In genomic region chr19:4122411-4123370, GRCm38 (mm10) we compare ENCODE assay signal across 18 mouse cellular contexts. TPM values are rescaled to one million over a fixed set of nuclear protein-coding genes. Genes with fewer than 3 reads are reported as not detected.
A peak's percentile ranks its signal among the peaks of the same experiment; 100 is the strongest.
DNase-seq lines count a peak whose midpoint lies in the region; ATAC-seq and TF ChIP-seq lines count a peak whose summit lies in the region.
"Had no signal": no experiment of that assay in that cellular context is flagged by ENCODE, and none has a peak within 500 bp of the region (broad histone marks: within the 10 kb centered on the region; RNA-seq: fewer than 3 reads in every experiment).

No protein-coding gene starts in this region.

- H3K4me2 ChIP-seq in intestine, postnatal 0 days (replicated peaks; ENCODE audit: low read depth), result no peak overlapping the region
- no peak overlapping the region for H3K4me2 ChIP-seq in intestine, embryonic 16.5 days (ENCODE audit: low read depth, low read length)
- peak overlapping the region; percentile 23; the same call in 1 of the 2 replicates for H3K4me2 ChIP-seq in CH12.LX (ENCODE audit: insufficient read depth, low read depth, poor library complexity, severe bottlenecking)
- H3K4me2 ChIP-seq: limb, embryonic 15.5 days had no signal

- TF ChIP-seq CTCF in intestine, postnatal 0 days (IDR thresholded peaks at IDR 0.05; ENCODE audit: low read depth), result 0 out of 2 replicates have a peak, but pooled peaks have one; percentile 17
- peak in 1 of 2 experiments; percentile 55; a peak in 2 of 4 replicates for TF ChIP-seq CTCF in CH12.LX (conservative IDR thresholded peaks at IDR 0.05 in 1 of 2, IDR thresholded peaks at IDR 0.05 in 1 of 2; ENCODE audit: low read depth in 2 of 2, low read length in 2 of 2)

- 72% methylated on average over 7 of the region's 7 CpGs for WGBS in intestine, postnatal 0 days
- 83% methylated on average over 7 of the region's 7 CpGs for WGBS in intestine, embryonic 16.5 days

- peaks cover 8% of the 10 kb centered on the region; the same call in 1 of the 2 replicates for H3K4me1 ChIP-seq in intestine, postnatal 0 days (replicated peaks; ENCODE audit: control insufficient read depth, insufficient read depth, low read length)
- H3K4me1 ChIP-seq in intestine, embryonic 16.5 days (ENCODE audit: control insufficient read depth, insufficient read depth, low read length), result peaks cover 21% of the 10 kb centered on the region
- peaks cover 19 to 64% of the 10 kb centered on the region in 2 experiments for H3K4me1 ChIP-seq in CH12.LX (ENCODE audit: control insufficient read depth in 1 of 2, insufficient read depth in 2 of 2)

- no peaks in the 10 kb centered on the region for H3K27me3 ChIP-seq in intestine, postnatal 0 days (replicated peaks; ENCODE audit: control insufficient read depth, insufficient read depth, low read length)
- H3K27me3 ChIP-seq in intestine, embryonic 16.5 days (replicated peaks; ENCODE audit: control insufficient read depth, insufficient read depth, low read length), result no peaks in the 10 kb centered on the region
- no peaks in the 10 kb centered on the region for H3K27me3 ChIP-seq in CH12.LX (replicated peaks)
- H3K27me3 ChIP-seq: heart, embryonic 15.5 days; hindbrain, embryonic 15.5 days; kidney, embryonic 15.5 days; limb, embryonic 15.5 days had no signal

- no peak overlapping the region for H3K27ac ChIP-seq in intestine, postnatal 0 days (ENCODE audit: low read depth, low read length)
- no peak overlapping the region for H3K27ac ChIP-seq in intestine, embryonic 16.5 days (ENCODE audit: low read length)
- peak overlapping the region; percentile 66 for H3K27ac ChIP-seq in CH12.LX (ENCODE audit: insufficient read depth, low read depth)
- H3K27ac ChIP-seq: heart, embryonic 15.5 days; limb, embryonic 15.5 days had no signal

- TF ChIP-seq EP300 in CH12.LX (IDR thresholded peaks at IDR 0.05; ENCODE audit: low read length), result peak; percentile 33; the same call in 1 of the 2 replicates

- dilution Hi-C loops in CH12.LX (cut with MboI; ENCODE audit: extremely low pct_ligation_motif_present, extremely low pct_unique_long_range_greater_than_20kb, low sequenced_read_pairs), result no loop called here

- no peak for TF ChIP-seq POLR2A in CH12.LX (IDR thresholded peaks at IDR 0.05; ENCODE audit: low read depth, low read length)

- no peak for DNase-seq in CH12.LX (ENCODE audit: extremely low read depth)
- DNase-seq in naive thymus-derived CD4-positive, alpha-beta T cell, adult 2 months (ENCODE audit: low read depth), result peak; percentile 40
- DNase-seq in right cerebral cortex, postnatal 36 days (ENCODE audit: low spot score in 2 of 2), result no peak
- DNase-seq in spleen, postnatal 10 days (ENCODE audit: low spot score in 2 of 2), result no peak
- DNase-seq: adrenal gland, adult 2 months; cerebellum, postnatal 10 days; lung, postnatal 4 days; right cerebral cortex, postnatal 14 days; thymus, postnatal 25 days had no signal

- no peak overlapping the region for H3K9ac ChIP-seq in intestine, postnatal 0 days (ENCODE audit: low read depth, low read length)
- no peak overlapping the region for H3K9ac ChIP-seq in intestine, embryonic 16.5 days (ENCODE audit: low read depth, low read length)
- 0 out of 2 replicates have a peak overlapping the region, but pooled peaks have one; percentile 2 for H3K9ac ChIP-seq in CH12.LX (ENCODE audit: insufficient read depth, low read depth)
- H3K9ac ChIP-seq: heart, embryonic 15.5 days; hindbrain, embryonic 15.5 days; kidney, embryonic 15.5 days; limb, embryonic 15.5 days had no signal

- TF ChIP-seq RAD21 in CH12.LX (IDR thresholded peaks at IDR 0.05; ENCODE audit: low read depth, low read length), result peak; percentile 53

- peaks cover 10% of the 10 kb centered on the region; the same call in 1 of the 2 replicates for H3K36me3 ChIP-seq in intestine, postnatal 0 days (ENCODE audit: control insufficient read depth, insufficient read depth)
- 0 out of 2 replicates have a peak, but pooled peaks cover 2% of the 10 kb centered on the region for H3K36me3 ChIP-seq in intestine, embryonic 16.5 days (ENCODE audit: control insufficient read depth, insufficient read depth, low read length)
- peaks cover 7 to 22% of the 10 kb centered on the region in 2 experiments for H3K36me3 ChIP-seq in CH12.LX (replicated peaks in 1 of 2; ENCODE audit: control insufficient read depth in 1 of 2, insufficient read depth in 1 of 2, low read length in 1 of 2)

- ATAC-seq in intestine, postnatal 0 days, result no peak
- ATAC-seq in intestine, embryonic 16.5 days, result no peak
- peak; percentile 14; the same call in 1 of the 2 replicates for ATAC-seq in granulocyte monocyte progenitor cell, adult 5-6 weeks (replicated peaks; ENCODE audit: poor library complexity, severe bottlenecking)

- no peak overlapping the region for H3K4me3 ChIP-seq in intestine, postnatal 0 days (ENCODE audit: low read depth, low read length)
- H3K4me3 ChIP-seq in intestine, embryonic 16.5 days (ENCODE audit: low read length), result no peak overlapping the region
- H3K4me3 ChIP-seq in CH12.LX (replicated peaks in 1 of 3; ENCODE audit: low read depth in 2 of 3, low read length in 2 of 3, poor library complexity in 1 of 3), result no peak overlapping the region

- peaks cover 19% of the 10 kb centered on the region for H3K79me2 ChIP-seq in CH12.LX (replicated peaks; ENCODE audit: control insufficient read depth, extremely low read depth, insufficient read depth, poor library complexity, severe bottlenecking)

- no peaks in the 10 kb centered on the region for H3K9me3 ChIP-seq in intestine, postnatal 0 days (ENCODE audit: control insufficient read depth)
- no peaks in the 10 kb centered on the region for H3K9me3 ChIP-seq in intestine, embryonic 16.5 days (ENCODE audit: control insufficient read depth, low read length)
- H3K9me3 ChIP-seq in CH12.LX (replicated peaks; ENCODE audit: low read length), result no peaks in the 10 kb centered on the region
- H3K9me3 ChIP-seq: heart, embryonic 15.5 days; hindbrain, embryonic 15.5 days; kidney, embryonic 15.5 days; limb, embryonic 15.5 days had no signal

- in situ Hi-C loops in CH12.LX (cut with MboI; ENCODE audit: low pct_ligation_motif_present, low pct_unique_long_range_greater_than_20kb, low sequenced_read_pairs), result no loop called here

TF ChIP-seq in CH12.LX, 34 proteins besides CTCF, POLR2A, EP300 and RAD21:
- TF ChIP-seq CHD1 (IDR thresholded peaks at IDR 0.05; ENCODE audit: low read depth, low read length) (no peak), MAFK (IDR thresholded peaks at IDR 0.05; ENCODE audit: insufficient replicate concordance, low read length) (peak; percentile 98), SMC3 (IDR thresholded peaks at IDR 0.05; ENCODE audit: low read depth, low read length) (peak; percentile 45), SIN3A (IDR thresholded peaks at IDR 0.05; ENCODE audit: low read length) (peak; percentile 22; the same call in 1 of the 2 replicates)

RNA-seq across cellular contexts. Expression of gene Aip, which starts 3.0 kb away (rescaled TPM):
- polyA plus RNA-seq in intestine, postnatal 0 days (2015; fragmentation: Nextera tagmentation; extraction: Ambion mirVana), result 42.0 and 42.3 TPM in 2 replicates
- polyA plus RNA-seq in intestine, embryonic 16.5 days (2015; fragmentation: Nextera tagmentation; extraction: Ambion mirVana), result 78.4 and 81.2 TPM in 2 replicates
- total RNA-seq in CH12.LX (2012; rRNA removed) (37.5 and 39.7 TPM in 2 replicates), CH12.LX (2014; rRNA removed) (10.8 and 11.7 TPM in 2 replicates)
- 64.8 and 87.9 TPM in 2 replicates for polyA plus RNA-seq in CH12.LX (2012; ENCODE audit: insufficient read length, low read depth)
- total RNA-seq in granulocyte monocyte progenitor cell, adult 5-6 weeks (2014; fragmentation: Nextera tagmentation), result 19.6 and 60.2 TPM in 2 replicates
- total RNA-seq in granulocyte monocyte progenitor cell, adult 5-6 weeks (2017), result 31.3 and 38.6 TPM in 2 replicates

RNA-seq across cellular contexts. Expression of gene Gpr152, which starts 16.9 kb away (rescaled TPM):
- not detected in 2 replicates for polyA plus RNA-seq in intestine, postnatal 0 days (2015; fragmentation: Nextera tagmentation; extraction: Ambion mirVana)
- 0.04 TPM in 1 of 2 replicates, not detected in the other for polyA plus RNA-seq in intestine, embryonic 16.5 days (2015; fragmentation: Nextera tagmentation; extraction: Ambion mirVana)
- total RNA-seq in CH12.LX (2012; rRNA removed), result 0.17 and 0.25 TPM in 2 replicates
- total RNA-seq in CH12.LX (2014; rRNA removed), result 0.05 TPM in 1 of 2 replicates, not detected in the other
- 0.71 and 0.82 TPM in 2 replicates for polyA plus RNA-seq in CH12.LX (2012; ENCODE audit: insufficient read length, low read depth)
- not detected in 2 replicates for total RNA-seq in granulocyte monocyte progenitor cell, adult 5-6 weeks (2014; fragmentation: Nextera tagmentation)
- not detected in 2 replicates for total RNA-seq in granulocyte monocyte progenitor cell, adult 5-6 weeks (2017)
- total RNA-seq: gastrocnemius, postnatal 4 days had no signal
- polyA plus RNA-seq: heart, embryonic 15.5 days; kidney, embryonic 15.5 days; limb, embryonic 15.5 days; stomach, embryonic 16.5 days had no signal

RNA-seq across cellular contexts. Expression of gene Cabp4, which starts 21.1 kb away (rescaled TPM):
- polyA plus RNA-seq in intestine, postnatal 0 days (2015; fragmentation: Nextera tagmentation; extraction: Ambion mirVana), result 0.33 TPM in 2 replicates
- polyA plus RNA-seq in intestine, embryonic 16.5 days (2015; fragmentation: Nextera tagmentation; extraction: Ambion mirVana), result 0.11 and 0.20 TPM in 2 replicates
- 2.8 and 3.3 TPM in 2 replicates for total RNA-seq in CH12.LX (2012; rRNA removed)
- total RNA-seq in CH12.LX (2014; rRNA removed), result 6.4 and 6.9 TPM in 2 replicates
- 11.8 and 14.7 TPM in 2 replicates for polyA plus RNA-seq in CH12.LX (2012; ENCODE audit: insufficient read length, low read depth)
- not detected in 2 replicates for total RNA-seq in granulocyte monocyte progenitor cell, adult 5-6 weeks (2014; fragmentation: Nextera tagmentation)
- not detected in 2 replicates for total RNA-seq in granulocyte monocyte progenitor cell, adult 5-6 weeks (2017)
- total RNA-seq: gastrocnemius, postnatal 4 days had no signal
- polyA plus RNA-seq: heart, embryonic 15.5 days had no signal

RNA-seq across cellular contexts. Expression of gene Pitpnm1, which starts 22.9 kb away (rescaled TPM):
- polyA plus RNA-seq in intestine, postnatal 0 days (2015; fragmentation: Nextera tagmentation; extraction: Ambion mirVana), result 13.7 and 16.3 TPM in 2 replicates
- polyA plus RNA-seq in intestine, embryonic 16.5 days (2015; fragmentation: Nextera tagmentation; extraction: Ambion mirVana), result 17.5 and 19.7 TPM in 2 replicates
- total RNA-seq in CH12.LX (2012; rRNA removed) (43.8 and 46.1 TPM in 2 replicates), CH12.LX (2014; rRNA removed) (14.8 and 15.9 TPM in 2 replicates)
- polyA plus RNA-seq in CH12.LX (2012; ENCODE audit: insufficient read length, low read depth), result 33.3 and 34.7 TPM in 2 replicates
- total RNA-seq in granulocyte monocyte progenitor cell, adult 5-6 weeks (2014; fragmentation: Nextera tagmentation), result 11.3 and 16.8 TPM in 2 replicates
- 4.5 and 24.3 TPM in 2 replicates for total RNA-seq in granulocyte monocyte progenitor cell, adult 5-6 weeks (2017)

RNA-seq across cellular contexts. Expression of gene Cdk2ap2, which starts 25.7 kb away (rescaled TPM):
- polyA plus RNA-seq in intestine, postnatal 0 days (2015; fragmentation: Nextera tagmentation; extraction: Ambion mirVana), result 97.1 and 108 TPM in 2 replicates
- 159 TPM in 2 replicates for polyA plus RNA-seq in intestine, embryonic 16.5 days (2015; fragmentation: Nextera tagmentation; extraction: Ambion mirVana)
- total RNA-seq in CH12.LX (2012; rRNA removed) (69.5 and 90.3 TPM in 2 replicates), CH12.LX (2014; rRNA removed) (57.0 and 63.4 TPM in 2 replicates)
- polyA plus RNA-seq in CH12.LX (2012; ENCODE audit: insufficient read length, low read depth), result 55.6 and 67.1 TPM in 2 replicates
- total RNA-seq in granulocyte monocyte progenitor cell, adult 5-6 weeks (2014; fragmentation: Nextera tagmentation), result 119 and 155 TPM in 2 replicates
- total RNA-seq in granulocyte monocyte progenitor cell, adult 5-6 weeks (2017), result 33.7 and 36.5 TPM in 2 replicates
